21 mouse cellular contexts compared by ENCODE assay signal in genomic region chr3:70176391-70176790, GRCm38 (mm10).
DNase-seq lines count a peak whose midpoint lies in the region; ATAC-seq and TF ChIP-seq lines count a peak whose summit lies in the region.
"Had no signal": no experiment of that assay in that cellular context is flagged by ENCODE, and none has a peak within 500 bp of the region (broad histone marks: within the 10 kb centered on the region; RNA-seq: fewer than 3 reads in every experiment).

No protein-coding gene starts in this region.

- H3K27ac ChIP-seq in forebrain, embryonic 13.5 days, result no peak overlapping the region
- no peak overlapping the region for H3K27ac ChIP-seq in forebrain, embryonic 10.5 days
- H3K27ac ChIP-seq in hindbrain, postnatal 0 days, result no peak overlapping the region
- H3K27ac ChIP-seq in hindbrain, embryonic 12.5 days, result no peak overlapping the region
- no peak overlapping the region for H3K27ac ChIP-seq in midbrain, embryonic 12.5 days (replicated peaks)
- H3K27ac ChIP-seq in midbrain, embryonic 16.5 days (ENCODE audit: low read length), result no peak overlapping the region
- H3K27ac ChIP-seq in stomach, embryonic 14.5 days (ENCODE audit: low read length), result no peak overlapping the region
- H3K27ac ChIP-seq: embryonic facial prominence, embryonic 12.5 days; heart, embryonic 10.5 days had no signal

- H3K4me3 ChIP-seq in forebrain, embryonic 13.5 days, result no peak overlapping the region
- no peak overlapping the region for H3K4me3 ChIP-seq in forebrain, embryonic 10.5 days
- no peak overlapping the region for H3K4me3 ChIP-seq in hindbrain, postnatal 0 days (ENCODE audit: low read length)
- no peak overlapping the region for H3K4me3 ChIP-seq in hindbrain, embryonic 12.5 days
- no peak overlapping the region for H3K4me3 ChIP-seq in midbrain, embryonic 12.5 days
- no peak overlapping the region for H3K4me3 ChIP-seq in midbrain, embryonic 16.5 days (ENCODE audit: low read depth, low read length)
- H3K4me3 ChIP-seq in stomach, embryonic 14.5 days (ENCODE audit: low read depth, low read length), result no peak overlapping the region
- H3K4me3 ChIP-seq: embryonic facial prominence, embryonic 12.5 days; heart, embryonic 10.5 days had no signal

- no peaks in the 10 kb centered on the region for H3K27me3 ChIP-seq in forebrain, embryonic 13.5 days
- no peaks in the 10 kb centered on the region for H3K27me3 ChIP-seq in forebrain, embryonic 10.5 days (ENCODE audit: poor library complexity, severe bottlenecking)
- H3K27me3 ChIP-seq in hindbrain, postnatal 0 days (ENCODE audit: insufficient read depth, low read length), result no peaks in the 10 kb centered on the region
- no peaks in the 10 kb centered on the region for H3K27me3 ChIP-seq in hindbrain, embryonic 12.5 days
- H3K27me3 ChIP-seq in midbrain, embryonic 12.5 days, result no peaks in the 10 kb centered on the region
- no peaks in the 10 kb centered on the region for H3K27me3 ChIP-seq in midbrain, embryonic 16.5 days (ENCODE audit: control insufficient read depth, insufficient read depth, low read depth, low read length)
- H3K27me3 ChIP-seq in stomach, embryonic 14.5 days (ENCODE audit: control insufficient read depth, insufficient read depth, low read length), result no peaks in the 10 kb centered on the region
- H3K27me3 ChIP-seq: CH12.LX; embryonic facial prominence, embryonic 12.5 days; Patski had no signal

- 91% methylated on average over 1 of the region's 1 CpGs for WGBS in forebrain, embryonic 13.5 days
- WGBS in forebrain, embryonic 10.5 days, result 79% methylated on average over 1 of the region's 1 CpGs
- 90% methylated on average over 1 of the region's 1 CpGs for WGBS in hindbrain, postnatal 0 days
- 86% methylated on average over 1 of the region's 1 CpGs for WGBS in hindbrain, embryonic 12.5 days
- WGBS in midbrain, embryonic 12.5 days, result 89% methylated on average over 1 of the region's 1 CpGs
- WGBS in midbrain, embryonic 16.5 days, result 77% methylated on average over 1 of the region's 1 CpGs
- 79% methylated on average over 1 of the region's 1 CpGs for WGBS in stomach, embryonic 14.5 days

- H3K4me2 ChIP-seq in forebrain, embryonic 13.5 days, result no peak overlapping the region
- no peak overlapping the region for H3K4me2 ChIP-seq in hindbrain, postnatal 0 days (ENCODE audit: low read depth, low read length)
- H3K4me2 ChIP-seq in hindbrain, embryonic 12.5 days (replicated peaks), result no peak overlapping the region
- H3K4me2 ChIP-seq in midbrain, embryonic 12.5 days (replicated peaks), result no peak overlapping the region
- no peak overlapping the region for H3K4me2 ChIP-seq in midbrain, embryonic 16.5 days (ENCODE audit: low read length)
- H3K4me2 ChIP-seq in stomach, embryonic 14.5 days (replicated peaks; ENCODE audit: low read depth, low read length), result no peak overlapping the region
- H3K4me2 ChIP-seq: embryonic facial prominence, embryonic 12.5 days had no signal

- H3K4me1 ChIP-seq in forebrain, embryonic 13.5 days, result no peaks in the 10 kb centered on the region
- H3K4me1 ChIP-seq in forebrain, embryonic 10.5 days, result no peaks in the 10 kb centered on the region
- no peaks in the 10 kb centered on the region for H3K4me1 ChIP-seq in hindbrain, postnatal 0 days (ENCODE audit: insufficient read depth, low read length)
- no peaks in the 10 kb centered on the region for H3K4me1 ChIP-seq in hindbrain, embryonic 12.5 days
- H3K4me1 ChIP-seq in midbrain, embryonic 12.5 days, result no peaks in the 10 kb centered on the region
- no peaks in the 10 kb centered on the region for H3K4me1 ChIP-seq in midbrain, embryonic 16.5 days (ENCODE audit: control insufficient read depth, insufficient read depth, low read length)
- H3K4me1 ChIP-seq in stomach, embryonic 14.5 days (ENCODE audit: control insufficient read depth, insufficient read depth, low read length), result no peaks in the 10 kb centered on the region
- H3K4me1 ChIP-seq: embryonic facial prominence, embryonic 12.5 days; heart, embryonic 10.5 days had no signal

- DNase-seq in forebrain, embryonic 10.5 days (ENCODE audit: extremely low spot score, low spot score), result no peak
- DNase-seq in hindbrain, postnatal 0 days (ENCODE audit: low spot score), result no peak
- DNase-seq in gastrocnemius, postnatal 10 days, result no peak
- DNase-seq: adrenal gland, postnatal 14 days; cerebellum, adult 11-12 months; cerebellum, adult 9-10 months; cerebellum, postnatal 25 days; heart, adult 18-20 months; heart, postnatal 10 days; heart, postnatal 4 days had no signal

- no peaks in the 10 kb centered on the region for H3K9me3 ChIP-seq in forebrain, embryonic 13.5 days (replicated peaks)
- no peaks in the 10 kb centered on the region for H3K9me3 ChIP-seq in forebrain, embryonic 10.5 days
- H3K9me3 ChIP-seq in hindbrain, postnatal 0 days (ENCODE audit: low read length), result no peaks in the 10 kb centered on the region
- H3K9me3 ChIP-seq in hindbrain, embryonic 12.5 days (replicated peaks), result no peaks in the 10 kb centered on the region
- H3K9me3 ChIP-seq in midbrain, embryonic 12.5 days, result no peaks in the 10 kb centered on the region
- no peaks in the 10 kb centered on the region for H3K9me3 ChIP-seq in midbrain, embryonic 16.5 days (replicated peaks; ENCODE audit: control insufficient read depth, low read length, poor library complexity, severe bottlenecking)
- H3K9me3 ChIP-seq in stomach, embryonic 14.5 days (ENCODE audit: control insufficient read depth, low read depth, low read length), result no peaks in the 10 kb centered on the region
- H3K9me3 ChIP-seq: embryonic facial prominence, embryonic 12.5 days; heart, embryonic 10.5 days had no signal

- H3K9ac ChIP-seq in forebrain, embryonic 13.5 days, result no peak overlapping the region
- no peak overlapping the region for H3K9ac ChIP-seq in hindbrain, postnatal 0 days (replicated peaks; ENCODE audit: low read length)
- H3K9ac ChIP-seq in hindbrain, embryonic 12.5 days, result no peak overlapping the region
- no peak overlapping the region for H3K9ac ChIP-seq in midbrain, embryonic 12.5 days (replicated peaks)
- no peak overlapping the region for H3K9ac ChIP-seq in midbrain, embryonic 16.5 days (ENCODE audit: low read depth, low read length)
- no peak overlapping the region for H3K9ac ChIP-seq in stomach, embryonic 14.5 days (replicated peaks; ENCODE audit: low read depth, low read length)
- H3K9ac ChIP-seq: embryonic facial prominence, embryonic 12.5 days had no signal

- no peak for TF ChIP-seq CTCF in hindbrain, postnatal 0 days (IDR thresholded peaks at IDR 0.05; ENCODE audit: low read depth)

- ATAC-seq in forebrain, embryonic 13.5 days, result 0 out of 2 replicates have a peak, but pooled peaks have one; percentile 10
- ATAC-seq in hindbrain, postnatal 0 days, result peak; percentile 21; the same call in 1 of the 2 replicates
- ATAC-seq in hindbrain, embryonic 12.5 days (ENCODE audit: low FRiP score), result no peak
- ATAC-seq in midbrain, embryonic 12.5 days (ENCODE audit: low FRiP score, low read depth), result peak; percentile 47; the same call in 1 of the 2 replicates
- no peak for ATAC-seq in midbrain, embryonic 16.5 days
- ATAC-seq in stomach, embryonic 14.5 days (ENCODE audit: insufficient number of reproducible peaks, insufficient read depth, low FRiP score, low read depth), result peak; percentile 42; the same call in 1 of the 2 replicates
- ATAC-seq: activated CD4-positive, CD25-positive, alpha-beta regulatory T cell, adult 4 months; intestine, postnatal 0 days; Patski had no signal

- no peaks in the 10 kb centered on the region for H3K36me3 ChIP-seq in forebrain, embryonic 13.5 days (ENCODE audit: poor library complexity, severe bottlenecking)
- H3K36me3 ChIP-seq in forebrain, embryonic 10.5 days (replicated peaks), result no peaks in the 10 kb centered on the region
- no peaks in the 10 kb centered on the region for H3K36me3 ChIP-seq in hindbrain, postnatal 0 days (ENCODE audit: insufficient read depth, low read length)
- H3K36me3 ChIP-seq in hindbrain, embryonic 12.5 days, result no peaks in the 10 kb centered on the region
- H3K36me3 ChIP-seq in midbrain, embryonic 12.5 days, result no peaks in the 10 kb centered on the region
- no peaks in the 10 kb centered on the region for H3K36me3 ChIP-seq in midbrain, embryonic 16.5 days (ENCODE audit: control insufficient read depth, insufficient read depth, low read length)
- no peaks in the 10 kb centered on the region for H3K36me3 ChIP-seq in stomach, embryonic 14.5 days (ENCODE audit: control insufficient read depth, insufficient read depth, low read length)
- H3K36me3 ChIP-seq: embryonic facial prominence, embryonic 12.5 days; heart, embryonic 10.5 days had no signal

Comparison
In these comparisons a context has a peak if more than half of its experiments do, and no peak if none do; other contexts are left out.
1. ATAC-seq: peak in forebrain, embryonic 13.5 days (single experiment), hindbrain, postnatal 0 days (single experiment), midbrain, embryonic 12.5 days (single experiment) and stomach, embryonic 14.5 days (single experiment); none in hindbrain, embryonic 12.5 days (single experiment) and midbrain, embryonic 16.5 days (single experiment).